14 mouse cellular contexts compared by ENCODE assay signal in the genomic region with DNA sequence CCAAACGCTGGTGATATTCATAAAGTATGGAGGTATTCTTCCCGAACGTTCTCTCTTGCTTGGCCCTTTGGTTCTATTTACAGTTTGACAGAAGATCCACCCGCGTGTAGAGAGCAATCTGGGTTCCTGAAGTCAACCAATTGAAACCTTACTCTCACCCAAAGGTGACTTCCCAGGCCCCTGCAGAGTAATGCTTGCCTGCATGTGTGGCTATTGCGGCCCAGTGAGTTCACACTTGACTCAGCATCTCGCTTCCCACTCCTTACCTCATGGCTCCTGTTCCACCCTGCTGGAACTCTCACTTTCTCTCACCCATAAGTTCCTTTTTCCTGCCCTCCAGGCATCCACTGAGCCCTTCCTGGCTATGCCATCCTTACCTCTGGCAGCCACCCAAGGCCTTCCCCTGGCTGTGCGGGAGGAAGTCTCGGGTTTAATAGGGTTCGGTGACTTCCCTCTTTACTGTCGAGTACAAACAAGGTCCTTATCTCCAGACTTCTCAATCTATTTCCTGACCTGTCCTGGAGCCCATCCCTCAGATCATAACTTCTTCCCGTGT. TPM values are rescaled to one million over a fixed set of nuclear protein-coding genes. Genes with fewer than 3 reads are reported as not detected.
DNase-seq lines count a peak whose midpoint lies in the region; ATAC-seq and TF ChIP-seq lines count a peak whose summit lies in the region.
"Had no signal": no experiment of that assay in that cellular context is flagged by ENCODE, and none has a peak within 500 bp of the region (broad histone marks: within the 10 kb centered on the region; RNA-seq: fewer than 3 reads in every experiment).

No protein-coding gene starts in this region.

- H3K27ac ChIP-seq in lung, postnatal 0 days (ENCODE audit: low read length): no peak overlapping the region
- H3K27ac ChIP-seq: heart, embryonic 10.5 days; lung, embryonic 15.5 days had no signal

- no peaks in the 10 kb centered on the region for H3K9me3 ChIP-seq in lung, postnatal 0 days (ENCODE audit: low read length)
- H3K9me3 ChIP-seq: heart, embryonic 10.5 days; lung, embryonic 15.5 days had no signal

- H3K4me2 ChIP-seq in lung, postnatal 0 days (replicated peaks; ENCODE audit: low read depth, low read length): no peak overlapping the region
- H3K4me2 ChIP-seq: lung, embryonic 15.5 days had no signal

- no peak overlapping the region for H3K4me3 ChIP-seq in lung, postnatal 0 days (ENCODE audit: low read depth, low read length)
- H3K4me3 ChIP-seq: heart, embryonic 10.5 days; lung, embryonic 15.5 days had no signal

- DNase-seq in heart, adult 11 months: peak; percentile 84
- DNase-seq in heart, postnatal 36 days: no peak
- DNase-seq in lung, postnatal 14 days: peak; percentile 14
- DNase-seq in lung, postnatal 0 days (ENCODE audit: low spot score): no peak
- peak; percentile 57 for DNase-seq in adrenal gland, postnatal 14 days
- no peak for DNase-seq in neural tube, embryonic 10.5 days (ENCODE audit: extremely low spot score, low spot score)
- DNase-seq: embryo, embryonic 11 days; gastrocnemius, postnatal 10 days; right cerebral cortex, postnatal 4 days; thymus, adult 2 months had no signal

- ATAC-seq in lung, postnatal 0 days: no peak
- ATAC-seq in hematopoietic stem cell, adult 5-6 weeks (replicated peaks in 1 of 2; ENCODE audit: insufficient read depth in 1 of 2, low FRiP score in 2 of 2, low TSS enrichment in 1 of 2, low read depth in 1 of 2, poor library complexity in 2 of 2, severe bottlenecking in 2 of 2): peak; percentile 67 to 76
- ATAC-seq: forebrain, embryonic 16.5 days had no signal

- H3K36me3 ChIP-seq in lung, postnatal 0 days (ENCODE audit: insufficient read depth, low read length): no peaks in the 10 kb centered on the region
- H3K36me3 ChIP-seq: heart, embryonic 10.5 days; lung, embryonic 15.5 days had no signal

- TF ChIP-seq EP300 in lung, postnatal 0 days (IDR thresholded peaks at IDR 0.05): no peak

- 64% methylated on average over 12 of the region's 12 CpGs for WGBS in lung, postnatal 0 days

- intact Hi-C loops in heart, postnatal 36 days (cut with DNase I): no loop called here

- no peak for TF ChIP-seq CTCF in lung, postnatal 0 days (IDR thresholded peaks at IDR 0.05)

- H3K27me3 ChIP-seq in lung, postnatal 0 days (replicated peaks; ENCODE audit: insufficient read depth, low read length): no peaks in the 10 kb centered on the region
- H3K27me3 ChIP-seq: lung, embryonic 15.5 days had no signal

- no peaks in the 10 kb centered on the region for H3K4me1 ChIP-seq in lung, postnatal 0 days (ENCODE audit: insufficient read depth, low read depth, low read length)

- H3K9ac ChIP-seq in lung, postnatal 0 days (replicated peaks; ENCODE audit: low read depth): no peak overlapping the region
- H3K9ac ChIP-seq: lung, embryonic 15.5 days had no signal

RNA-seq across cellular contexts. Expression of a gene that starts 38.7 kb away (rescaled TPM):
- total RNA-seq in heart, postnatal 36 days (2021): 1 to 10 TPM; 1.3 to 1.4 TPM
- 17.2 and 18.2 TPM in 2 replicates for polyA plus RNA-seq in lung, postnatal 0 days (2015; fragmentation: Nextera tagmentation; extraction: Ambion mirVana)
- 7.2 and 7.5 TPM in 2 replicates for total RNA-seq in adrenal gland, postnatal 14 days (2021)
- total RNA-seq in hematopoietic stem cell, adult 5-6 weeks (2017): 0.06 and 0.25 TPM in 2 replicates

Comparison
In these comparisons a context has a peak if more than half of its experiments do, and no peak if none do; other contexts are left out.
1. DNase-seq: peak in heart, adult 11 months (single experiment), lung, postnatal 14 days (single experiment) and adrenal gland, postnatal 14 days (single experiment); none in heart, postnatal 36 days (0 of 2), lung, postnatal 0 days (single experiment) and neural tube, embryonic 10.5 days (single experiment).